Mouse (Mus musculus): ENCODE data around the gene Gm10282. TPM values are rescaled to one million over a fixed set of nuclear protein-coding genes. Genes with fewer than 3 reads are reported as not detected.

Gm10282 gene
- total and polyA plus RNA-seq, 3 experiments, result 18.3 to 176 (median 76.4) TPM

- Histone ChIP-seq H3K27ac (ENCODE audit: insufficient read depth, low read depth) (no peak overlapping the region), H3K4me3 (replicated peaks in 1 of 3; ENCODE audit: low read depth in 2 of 3, low read length in 2 of 3, poor library complexity in 1 of 3) (no peak overlapping the region), H3K9ac (ENCODE audit: insufficient read depth, low read depth) (no peak overlapping the region), H3K9me3 (replicated peaks; ENCODE audit: low read length) (no peaks in the 10 kb centered on the region), H3K4me1 (ENCODE audit: control insufficient read depth in 1 of 2, insufficient read depth in 2 of 2) (peaks cover 7 to 18% of the 10 kb centered on the region in 2 experiments), H3K36me3 (replicated peaks in 1 of 2; ENCODE audit: control insufficient read depth in 1 of 2, insufficient read depth in 1 of 2, low read length in 1 of 2) (no peaks in the 10 kb centered on the region), H3K27me3 (replicated peaks) (no peaks in the 10 kb centered on the region), H3K79me2 (replicated peaks; ENCODE audit: control insufficient read depth, extremely low read depth, insufficient read depth, poor library complexity, severe bottlenecking) (no peaks in the 10 kb centered on the region), H3K4me2 (ENCODE audit: insufficient read depth, low read depth, poor library complexity, severe bottlenecking) (peak overlapping the region; percentile 82; the same call in 1 of the 2 replicates)
- no peak for DNase-seq (ENCODE audit: extremely low read depth)
- dilution Hi-C loops (cut with MboI; ENCODE audit: extremely low pct_ligation_motif_present, extremely low pct_unique_long_range_greater_than_20kb, low sequenced_read_pairs), result no loop called here
- TF ChIP-seq ZC3H11A (IDR thresholded peaks at IDR 0.05; ENCODE audit: low read depth, low read length) (no peak), E2F4 (IDR thresholded peaks at IDR 0.05; ENCODE audit: insufficient replicate concordance, low read depth, low read length) (no peak), SIN3A (IDR thresholded peaks at IDR 0.05; ENCODE audit: low read length) (no peak), RAD21 (IDR thresholded peaks at IDR 0.05; ENCODE audit: low read depth, low read length) (no peak), HCFC1 (IDR thresholded peaks at IDR 0.05; ENCODE audit: low read depth, low read length) (no peak), ETS1 (conservative IDR thresholded peaks at IDR 0.05; ENCODE audit: low read depth, low read length) (no peak)
- in situ Hi-C loops (cut with MboI; ENCODE audit: low pct_ligation_motif_present, low pct_unique_long_range_greater_than_20kb, low sequenced_read_pairs), result no loop called here
Observed at GRCm38 (mm10) chr8:72302986-72303612, 2.0 kb downstream of the Gm10282 start.

DNA sequence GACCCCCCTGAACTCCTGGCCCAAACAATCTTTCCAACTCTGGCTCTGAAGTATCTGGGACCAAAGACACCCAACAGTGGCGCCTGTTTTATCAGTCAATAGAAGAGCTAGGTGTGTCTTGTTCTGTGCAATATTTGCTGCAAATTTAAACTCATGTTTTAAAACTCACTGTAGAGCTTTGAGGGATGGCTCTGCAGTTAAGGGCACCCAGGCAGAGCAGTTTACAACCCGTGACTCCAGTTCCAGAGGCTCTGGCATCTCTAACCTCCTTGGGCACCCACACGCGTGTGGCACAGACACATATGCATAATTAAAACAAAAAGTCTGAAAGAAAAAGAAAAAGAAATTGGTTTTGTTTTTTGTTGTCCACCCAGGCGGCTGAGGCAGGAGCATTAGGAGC is 3.6 kb downstream of the Gm10282 start:
- no peaks in the 10 kb centered on the region for H3K27me3 ChIP-seq (replicated peaks)
- no peaks in the 10 kb centered on the region for H3K36me3 ChIP-seq (replicated peaks in 1 of 2; ENCODE audit: control insufficient read depth in 1 of 2, insufficient read depth in 1 of 2, low read length in 1 of 2)
- H3K27ac ChIP-seq (ENCODE audit: insufficient read depth, low read depth), result no peak overlapping the region
- H3K9ac ChIP-seq (ENCODE audit: insufficient read depth, low read depth), result no peak overlapping the region
- DNase-seq (ENCODE audit: extremely low read depth), result no peak
- no peak overlapping the region for H3K4me2 ChIP-seq (ENCODE audit: insufficient read depth, low read depth, poor library complexity, severe bottlenecking)
- TF ChIP-seq NRF1 (IDR thresholded peaks at IDR 0.05; ENCODE audit: low read depth, low read length), result no peak
- TF ChIP-seq BHLHE40 (IDR thresholded peaks at IDR 0.05; ENCODE audit: low read depth, low read length), result no peak
- TF ChIP-seq ETS1 (conservative IDR thresholded peaks at IDR 0.05; ENCODE audit: low read depth, low read length), result no peak
- no peak for TF ChIP-seq PAX5 (IDR thresholded peaks at IDR 0.05; ENCODE audit: low read length)
- no peak for TF ChIP-seq ZC3H11A (IDR thresholded peaks at IDR 0.05; ENCODE audit: low read depth, low read length)
- TF ChIP-seq NELFE (IDR thresholded peaks at IDR 0.05; ENCODE audit: low read depth, low read length), result no peak
- TF ChIP-seq GABPA (IDR thresholded peaks at IDR 0.05; ENCODE audit: insufficient replicate concordance, low read depth, low read length), result no peak
- TF ChIP-seq TBP (conservative IDR thresholded peaks at IDR 0.05; ENCODE audit: low read depth, low read length), result no peak
- TF ChIP-seq MXI1 (IDR thresholded peaks at IDR 0.05; ENCODE audit: low read depth, low read length), result no peak
- no peaks in the 10 kb centered on the region for H3K79me2 ChIP-seq (replicated peaks; ENCODE audit: control insufficient read depth, extremely low read depth, insufficient read depth, poor library complexity, severe bottlenecking)
- H3K9me3 ChIP-seq (replicated peaks; ENCODE audit: low read length), result no peaks in the 10 kb centered on the region
- H3K4me3 ChIP-seq (replicated peaks in 1 of 3; ENCODE audit: low read depth in 2 of 3, low read length in 2 of 3, poor library complexity in 1 of 3), result no peak overlapping the region
- peaks cover 7 to 18% of the 10 kb centered on the region in 2 experiments for H3K4me1 ChIP-seq (ENCODE audit: control insufficient read depth in 1 of 2, insufficient read depth in 2 of 2)
- dilution Hi-C loops (cut with MboI; ENCODE audit: extremely low pct_ligation_motif_present, extremely low pct_unique_long_range_greater_than_20kb, low sequenced_read_pairs) (no loop called here), in situ Hi-C loops (cut with MboI; ENCODE audit: low pct_ligation_motif_present, low pct_unique_long_range_greater_than_20kb, low sequenced_read_pairs) (no loop called here)
